Mouse (Mus musculus) cerebellum, adult 8-10 months (tissue): ENCODE measurements around the gene Mettl16.

ENCODE experiments used
- DNase-seq: peaks from one replicate; pipeline ENCODE4 v3.0.0; 2022

Mettl16 gene

DNA sequence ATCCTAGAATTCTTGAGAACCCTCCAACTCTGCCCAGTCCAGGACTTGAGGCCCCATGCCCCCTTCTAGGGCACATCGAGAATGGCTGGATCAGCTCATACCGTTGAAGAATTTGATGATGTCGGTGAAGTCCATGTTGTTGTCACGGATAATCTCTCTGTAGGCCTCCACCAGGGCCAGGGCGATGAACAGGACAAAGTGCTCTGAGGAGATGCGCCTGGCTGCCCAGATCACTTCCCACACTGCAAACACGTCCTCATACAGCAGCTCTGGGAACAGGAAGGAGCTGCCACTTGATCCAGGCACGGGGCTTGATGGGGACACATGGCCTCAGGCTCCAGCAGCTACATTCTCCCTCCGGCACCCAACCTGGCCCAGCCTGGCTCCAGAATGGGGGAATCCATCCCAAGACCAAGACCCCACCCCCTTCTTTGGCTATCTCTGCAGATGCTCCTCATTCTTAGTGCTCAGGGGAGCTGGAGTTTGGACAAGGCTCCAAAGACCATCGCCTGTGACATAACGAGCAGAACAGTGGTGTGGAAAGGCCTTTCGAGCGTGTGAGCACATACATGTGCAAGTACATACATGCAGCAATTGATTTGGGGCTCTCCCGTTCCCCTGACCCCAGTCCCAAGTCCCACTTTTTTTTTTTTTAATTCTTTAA, 80.5 kb downstream of the Mettl16 start:
- no peak for DNase-seq

DNA sequence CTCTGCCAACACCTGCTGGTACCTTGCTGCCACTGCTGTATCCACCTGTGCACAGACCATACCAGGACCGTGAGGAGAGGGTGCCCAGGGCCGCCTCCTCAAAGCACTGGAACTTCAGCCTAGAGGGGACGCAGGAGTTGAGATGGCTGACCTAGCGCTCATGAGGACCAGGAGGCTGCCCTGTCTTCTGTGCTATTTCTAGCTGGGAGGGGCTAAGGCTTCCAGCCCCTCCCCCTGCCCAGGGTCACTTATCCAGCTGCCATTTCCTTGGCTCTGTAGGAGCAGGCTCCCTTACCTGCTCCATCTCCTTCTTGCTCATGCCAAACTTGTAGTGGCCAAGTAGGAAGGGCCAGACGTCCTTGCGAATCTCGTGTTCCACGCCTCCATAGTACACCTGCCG, 87.1 kb downstream of the Mettl16 start:
- no peak for DNase-seq

DNA sequence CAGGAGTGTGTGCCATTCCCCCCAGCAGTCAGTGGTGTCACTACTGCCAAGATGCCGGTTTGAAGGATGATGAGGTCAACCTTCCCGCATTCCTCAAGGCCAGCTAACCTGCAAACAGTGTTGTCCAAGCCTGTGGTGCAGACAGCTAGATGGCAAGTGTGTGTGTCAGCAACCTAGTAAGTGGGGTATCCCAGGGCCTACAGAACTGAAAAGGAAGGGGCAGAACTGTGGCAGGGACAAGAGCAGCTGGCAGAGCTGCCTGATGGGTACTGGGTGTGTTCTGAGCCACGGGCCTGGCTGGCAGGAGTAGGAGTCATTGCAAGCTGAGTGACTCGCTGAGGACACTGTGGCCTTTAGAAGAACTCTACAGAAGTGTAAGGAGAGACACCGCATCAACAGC, 91.5 kb downstream of the Mettl16 start:
- DNase-seq: no peak

DNA sequence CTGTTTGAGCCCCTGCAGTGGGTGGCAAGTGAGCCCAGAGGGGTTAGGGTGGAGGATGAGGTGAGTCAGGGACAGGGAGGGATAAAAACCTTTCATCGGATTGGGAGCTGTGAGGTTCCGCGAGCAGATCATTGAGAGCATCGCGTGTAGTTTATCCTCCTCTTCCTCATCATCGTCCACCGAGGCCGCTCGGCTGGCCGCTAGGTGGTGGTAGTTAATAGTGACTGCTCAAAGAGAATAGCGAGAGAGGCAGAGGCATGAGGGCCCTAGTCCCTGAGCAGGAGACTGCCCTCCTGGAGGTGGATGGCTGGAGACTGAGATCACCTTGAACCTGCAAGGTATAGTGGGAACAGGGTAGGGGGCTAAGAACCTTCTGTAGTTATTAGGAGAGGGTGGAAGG, 92.8 kb downstream of the Mettl16 start:
- no peak for DNase-seq

GRCm38 (mm10) chr11:74864421-74864820, 93.8 kb downstream of the Mettl16 start:
- no peak for DNase-seq

DNA sequence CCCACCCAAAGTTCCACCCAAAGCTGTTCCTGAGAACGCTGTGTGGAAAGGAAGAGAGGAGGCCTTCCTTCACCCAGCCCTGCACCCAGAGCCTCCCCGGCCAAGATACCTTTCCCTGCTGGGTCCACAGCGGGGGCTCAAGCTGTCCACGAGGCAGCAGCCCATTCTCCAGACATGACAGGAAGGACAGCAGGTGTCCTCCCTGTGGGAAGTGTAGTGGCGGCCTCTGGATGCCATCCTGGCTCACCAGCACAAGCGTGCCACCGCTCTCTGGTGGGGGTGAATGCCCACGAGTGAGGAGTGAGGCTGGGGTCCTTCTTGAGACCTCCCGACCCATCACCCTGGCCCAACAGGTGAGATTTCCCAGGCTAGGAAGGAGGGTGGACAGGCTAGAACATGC, 94.6 kb downstream of the Mettl16 start:
- no peak for DNase-seq

- DNase-seq: peak; percentile 82
Measured at GRCm38 (mm10) chr11:74866640-74867039, 96.0 kb downstream of the Mettl16 start.

GRCm38 (mm10) chr11:74867181-74867580, 96.6 kb downstream of the Mettl16 start:
- peak; percentile 90 for DNase-seq

DNA sequence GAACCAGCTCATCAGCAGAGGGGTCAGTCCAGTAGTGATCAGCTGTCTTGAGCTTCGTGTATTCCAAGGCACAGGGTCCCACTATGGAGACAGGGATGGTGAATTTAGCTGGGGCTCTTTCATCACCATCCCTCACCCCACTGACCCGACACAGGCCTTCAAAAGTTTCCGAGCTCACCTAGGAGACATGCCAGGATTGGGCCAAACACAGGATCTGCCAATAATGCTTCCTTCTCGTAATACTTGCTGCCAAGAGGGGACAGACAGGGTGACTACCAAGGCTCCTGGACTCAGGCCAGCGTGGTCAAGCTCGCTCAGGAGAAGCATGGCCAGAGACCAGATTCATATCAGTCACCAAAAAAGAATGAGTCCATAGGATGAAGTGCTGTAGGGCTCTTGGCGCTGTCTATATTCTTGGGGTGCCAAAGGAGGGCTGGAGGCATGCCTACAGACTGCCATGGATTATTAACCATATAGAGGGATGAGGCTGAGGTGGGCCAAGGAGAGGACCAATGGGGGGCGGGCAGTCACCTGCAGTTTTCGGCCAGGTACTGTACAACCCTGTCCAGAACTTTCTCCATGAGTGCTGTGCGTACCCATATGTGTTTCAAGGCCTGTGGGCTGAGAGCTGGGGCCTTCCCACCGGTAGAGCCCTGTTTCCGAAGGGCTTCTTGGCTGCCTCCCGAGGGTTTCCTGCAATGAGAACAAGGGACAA, 97.6 kb downstream of the Mettl16 start:
- peak; percentile 44 for DNase-seq

DNA sequence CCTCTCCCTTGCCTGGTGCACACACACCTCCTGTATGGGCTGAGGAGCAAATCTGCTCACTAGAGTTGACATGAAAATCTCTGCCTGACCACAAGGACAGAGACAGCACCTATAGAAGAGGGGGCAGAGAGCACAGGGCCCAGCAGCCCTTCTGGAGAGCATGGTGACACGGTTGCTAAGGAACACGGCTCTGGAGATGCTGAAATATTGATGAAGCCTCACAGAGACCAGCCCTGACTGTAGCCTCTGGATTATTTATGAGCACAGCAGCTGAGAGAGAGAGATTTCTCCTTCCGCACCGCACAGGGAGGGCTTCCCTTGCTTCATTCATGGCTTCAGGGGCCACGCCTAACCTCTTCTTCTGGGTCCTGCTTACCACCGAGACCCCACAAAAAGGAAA, 99.0 kb downstream of the Mettl16 start:
- no peak for DNase-seq

DNA sequence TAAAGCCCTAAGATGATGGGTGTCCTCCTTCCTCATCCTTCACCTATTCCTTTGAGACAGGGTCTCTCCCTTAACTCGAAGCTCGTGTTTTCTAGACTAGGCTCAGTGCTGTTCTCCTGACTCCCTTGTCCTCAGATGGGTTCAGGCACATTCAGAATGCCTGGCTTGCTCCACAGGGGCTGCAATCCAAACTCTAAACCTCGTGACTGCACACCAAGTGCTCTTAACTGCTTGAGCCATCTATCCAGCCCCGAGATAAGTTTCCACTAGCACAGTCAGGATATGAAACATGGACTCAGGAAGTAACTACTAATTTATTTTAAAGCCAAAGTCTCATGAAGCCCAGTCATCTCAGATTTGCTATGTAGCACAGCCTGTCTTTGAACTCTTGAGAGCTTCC, 99.9 kb downstream of the Mettl16 start:
- no peak for DNase-seq

GRCm38 (mm10) chr11:74870991-74871622, 100.5 kb downstream of the Mettl16 start:
- DNase-seq: no peak

- DNase-seq: peak; percentile 33
Measured at GRCm38 (mm10) chr11:74874630-74875029, 104.0 kb downstream of the Mettl16 start.

DNA sequence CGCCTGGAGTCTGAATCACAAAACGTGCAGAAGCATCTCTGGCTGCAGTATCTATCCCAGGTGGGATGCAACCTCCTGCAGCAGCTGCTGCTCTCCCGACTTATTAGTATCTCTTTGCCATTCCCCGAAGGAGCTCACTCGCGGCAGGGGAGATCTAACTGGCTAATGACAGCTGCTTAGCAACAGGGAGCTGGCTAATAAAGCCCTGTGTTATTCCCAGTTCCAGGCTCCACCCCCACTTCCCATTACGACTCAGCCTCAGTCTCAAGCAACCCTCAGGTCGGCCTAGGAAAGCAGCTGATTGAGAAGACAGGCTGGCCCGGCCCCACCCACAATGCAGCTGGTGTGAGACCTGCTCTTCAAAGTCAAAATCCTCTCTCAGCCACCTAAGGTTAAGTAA, 106.2 kb downstream of the Mettl16 start:
- DNase-seq: peak; percentile 59
